Mouse (Mus musculus) lung, embryonic 15.5 days (tissue): ENCODE measurements around the gene Esrrg. TPM values are rescaled to one million over a fixed set of nuclear protein-coding genes. Genes with fewer than 3 reads are reported as not detected.

ENCODE experiments used
- ATAC-seq: fragments of 200-750 bp; cut with Nextera tagmentation; 2 replicates; pipeline ENCODE4 v1.8.0; 2017; ENCODE audit warnings: moderate number of reproducible peaks, borderline replicate concordance; ENCODE audit not compliant: low FRiP score, low TSS enrichment; ENCODE audit errors: extremely low read depth
- H3K27ac ChIP-seq: fragments of 300-500 bp; sonication (generic); 2 replicates; pipeline ENCODE4 v1.5.1; 2015; ENCODE audit warnings: moderate library complexity, mild to moderate bottlenecking, inconsistent platforms
- H3K27me3 ChIP-seq: fragments of 300-500 bp; sonication (generic); 2 replicates; pipeline ENCODE4 v1.6.1; 2015; ENCODE audit warnings: inconsistent platforms
- H3K36me3 ChIP-seq: fragments of 300-500 bp; sonication (generic); 2 replicates; pipeline ENCODE4 v1.6.1; 2015; ENCODE audit warnings: inconsistent platforms
- H3K4me1 ChIP-seq: fragments of 300-500 bp; sonication (generic); 2 replicates; pipeline ENCODE4 v1.6.1; 2015; ENCODE audit warnings: inconsistent platforms
- H3K4me2 ChIP-seq: fragments of 300-500 bp; sonication (generic); 2 replicates; pipeline ENCODE4 v1.6.1; 2015; ENCODE audit warnings: inconsistent platforms, mild to moderate bottlenecking, moderate library complexity
- H3K4me3 ChIP-seq: fragments of 300-500 bp; sonication (generic); 2 replicates; pipeline ENCODE4 v1.5.1; 2015; ENCODE audit warnings: mild to moderate bottlenecking, inconsistent platforms
- H3K9ac ChIP-seq: fragments of 300-500 bp; sonication (generic); 2 replicates; pipeline ENCODE4 v1.6.1; 2015; ENCODE audit warnings: inconsistent platforms
- H3K9me3 ChIP-seq: fragments of 300-500 bp; sonication (generic); 2 replicates; pipeline ENCODE4 v1.6.1; 2016; ENCODE audit warnings: inconsistent platforms
- WGBS: fragments of 180-500 bp; shearing (Covaris S2); methylation state at CpG from one replicate; pipeline ENCODE4 v1.1.7; 2015; 5-methylcytosine and 5-hydroxymethylcytosine counted together
- polyA plus RNA-seq: library from polyadenylated mRNA; unstranded; fragments of >200 nt; fragmentation: Nextera tagmentation; extraction: Ambion mirVana; gene quantifications from 2 replicates; pipeline ENCODE4 v1.2.1, GENCODE M21; 2015

Gene Esrrg
- polyA plus RNA-seq, 1 experiment from 2014 or later, result 2.1 TPM

DNA sequence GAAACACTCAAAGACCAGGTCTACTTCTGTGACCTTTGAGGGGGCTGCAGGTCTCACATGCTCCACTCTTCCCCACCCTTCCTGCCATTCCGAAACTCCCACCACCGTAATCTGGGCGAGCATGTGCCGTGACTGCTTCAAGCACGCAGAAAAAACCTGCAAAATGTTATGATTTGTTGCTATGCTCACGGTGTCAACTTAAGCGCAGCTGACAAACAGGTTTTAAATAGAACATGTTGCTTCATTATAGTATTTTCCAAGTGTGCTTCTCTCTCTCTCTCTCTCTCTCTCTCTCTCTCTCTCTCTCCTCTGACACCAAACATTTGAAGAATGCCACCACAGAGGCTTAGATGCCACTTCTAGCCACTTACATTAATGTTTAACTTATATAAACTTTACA is 330.1 kb downstream of the Esrrg start:
- Histone ChIP-seq H3K27ac (no peak overlapping the region), H3K9ac (no peak overlapping the region), H3K4me3 (no peak overlapping the region), H3K36me3 (no peaks in the 10 kb centered on the region), H3K9me3 (no peaks in the 10 kb centered on the region), H3K4me2 (no peak overlapping the region), H3K4me1 (peaks cover 12% of the 10 kb centered on the region), H3K27me3 (no peaks in the 10 kb centered on the region)
- 55% methylated on average over 7 of the region's 7 CpGs for WGBS
- no peak for ATAC-seq

DNA sequence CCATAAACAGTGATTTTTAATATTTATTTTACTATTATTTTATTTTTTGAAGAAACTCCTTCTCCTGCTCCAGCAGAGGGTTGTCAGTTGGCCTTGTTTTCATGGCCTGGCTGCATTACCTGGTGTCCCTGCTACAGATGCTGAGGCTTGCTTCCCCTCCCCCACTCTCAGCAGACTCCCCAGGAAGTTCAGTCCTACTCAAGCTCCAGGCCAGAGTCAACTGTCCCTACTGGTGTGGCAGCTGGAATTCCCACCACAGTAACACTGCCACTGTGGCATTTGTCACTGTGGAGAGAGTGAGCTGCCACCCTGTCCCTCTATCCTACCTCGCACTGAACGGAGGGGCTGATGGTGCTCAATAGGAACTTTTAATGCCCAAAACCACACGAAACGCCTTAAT is 330.5 kb downstream of the Esrrg start:
- Histone ChIP-seq H3K9ac (no peak overlapping the region), H3K4me3 (no peak overlapping the region), H3K27ac (no peak overlapping the region), H3K4me2 (no peak overlapping the region), H3K9me3 (no peaks in the 10 kb centered on the region), H3K4me1 (peaks cover 12% of the 10 kb centered on the region), H3K27me3 (no peaks in the 10 kb centered on the region), H3K36me3 (no peaks in the 10 kb centered on the region)
- WGBS, result 41% methylated on average over 4 of the region's 4 CpGs
- ATAC-seq, result no peak

DNA sequence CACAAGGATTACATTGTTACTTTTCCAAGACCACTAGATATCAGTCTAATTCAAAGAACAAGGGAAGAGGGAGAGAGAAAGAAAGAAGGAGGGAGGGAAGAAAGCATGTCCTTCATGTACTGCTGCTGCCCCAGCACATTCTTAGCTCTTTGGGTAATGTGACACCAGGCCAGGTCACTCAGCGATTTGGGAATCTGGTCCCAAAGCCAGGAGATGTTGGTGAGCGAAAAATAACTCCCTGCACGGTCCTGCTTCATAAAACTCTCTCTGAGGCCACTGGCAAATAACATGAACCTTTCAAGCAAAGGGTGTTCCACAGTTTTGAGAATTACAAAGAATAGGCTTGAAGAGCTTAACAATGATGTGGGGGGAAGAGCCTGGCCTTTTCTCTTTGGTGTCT is 342.9 kb downstream of the Esrrg start:
- H3K36me3 ChIP-seq, result no peaks in the 10 kb centered on the region
- H3K27ac ChIP-seq, result no peak overlapping the region
- WGBS, result 46% methylated on average over 3 of the region's 3 CpGs
- no peak overlapping the region for H3K9ac ChIP-seq
- no peaks in the 10 kb centered on the region for H3K9me3 ChIP-seq
- no peaks in the 10 kb centered on the region for H3K4me1 ChIP-seq
- ATAC-seq, result no peak
- H3K27me3 ChIP-seq, result no peaks in the 10 kb centered on the region
- no peak overlapping the region for H3K4me2 ChIP-seq
- no peak overlapping the region for H3K4me3 ChIP-seq

DNA sequence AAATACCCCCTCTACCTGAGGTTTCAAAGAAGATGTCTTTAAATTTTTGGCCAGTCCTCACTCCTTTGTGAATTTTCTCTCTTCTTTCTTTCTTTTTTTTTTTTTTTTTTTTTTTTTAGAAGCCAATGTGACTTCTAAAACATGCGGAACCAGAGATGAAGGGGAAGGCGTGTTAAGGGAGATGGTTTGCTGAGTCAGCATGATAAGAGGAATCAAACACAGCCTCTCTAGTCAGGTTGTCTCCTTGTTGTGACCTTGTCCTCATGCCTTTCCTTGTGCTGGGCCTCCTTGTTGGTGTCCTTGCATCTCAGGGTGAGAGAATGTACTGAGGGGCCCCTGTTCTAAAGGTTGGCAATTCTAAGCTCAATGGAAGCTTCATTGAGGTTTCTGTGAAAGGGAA is 348.1 kb downstream of the Esrrg start:
- no peak for ATAC-seq
- H3K9ac ChIP-seq, result no peak overlapping the region
- WGBS, result 83% methylated on average over 2 of the region's 2 CpGs
- no peaks in the 10 kb centered on the region for H3K36me3 ChIP-seq
- no peaks in the 10 kb centered on the region for H3K9me3 ChIP-seq
- no peak overlapping the region for H3K4me2 ChIP-seq
- H3K4me3 ChIP-seq, result no peak overlapping the region
- H3K4me1 ChIP-seq, result no peaks in the 10 kb centered on the region
- no peak overlapping the region for H3K27ac ChIP-seq
- H3K27me3 ChIP-seq, result no peaks in the 10 kb centered on the region

DNA sequence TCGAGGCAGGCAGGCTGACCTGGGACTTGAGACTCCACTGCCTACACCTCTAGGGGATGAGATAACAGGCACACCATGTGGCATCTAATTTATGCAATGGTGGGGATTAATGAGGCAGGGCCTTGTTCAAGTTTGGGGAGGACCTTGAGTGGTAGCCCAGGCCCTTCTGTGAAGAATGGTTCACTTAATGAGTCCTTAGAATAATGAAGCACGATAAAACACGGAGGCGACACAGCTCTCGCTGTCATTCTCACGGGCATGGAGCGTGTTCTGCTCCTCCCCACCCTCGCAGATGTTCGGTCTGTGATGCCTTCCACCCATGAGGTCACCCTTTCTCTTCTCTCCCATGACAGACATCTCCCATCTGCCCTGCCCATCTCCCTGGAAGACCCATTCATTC is 350.6 kb downstream of the Esrrg start:
- Histone ChIP-seq H3K27ac (no peak overlapping the region), H3K4me1 (no peaks in the 10 kb centered on the region), H3K27me3 (no peaks in the 10 kb centered on the region), H3K9me3 (no peaks in the 10 kb centered on the region), H3K4me2 (no peak overlapping the region), H3K9ac (no peak overlapping the region), H3K36me3 (no peaks in the 10 kb centered on the region), H3K4me3 (no peak overlapping the region)
- 75% methylated on average over 9 of the region's 9 CpGs for WGBS
- no peak for ATAC-seq

DNA sequence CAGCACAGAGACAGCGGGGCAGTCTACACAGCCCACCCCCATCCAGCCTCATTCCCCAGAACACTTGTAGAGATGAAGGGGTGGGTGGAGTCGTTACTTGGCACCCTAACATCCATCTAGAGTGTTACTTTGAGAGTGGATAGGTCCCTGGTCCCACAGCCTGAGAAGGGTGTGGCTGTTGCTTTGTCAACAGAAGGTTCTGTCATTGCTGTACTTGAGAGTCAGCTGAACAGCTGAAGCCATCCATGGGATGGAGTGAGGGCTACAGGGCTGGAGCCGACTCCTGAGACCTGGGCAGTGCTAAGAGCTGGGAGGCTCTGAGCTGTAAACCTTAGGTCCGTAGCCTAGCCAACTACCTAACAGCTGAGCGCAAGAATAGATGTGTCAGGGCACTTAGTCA is 352.9 kb downstream of the Esrrg start:
- H3K27me3 ChIP-seq, result no peaks in the 10 kb centered on the region

DNA sequence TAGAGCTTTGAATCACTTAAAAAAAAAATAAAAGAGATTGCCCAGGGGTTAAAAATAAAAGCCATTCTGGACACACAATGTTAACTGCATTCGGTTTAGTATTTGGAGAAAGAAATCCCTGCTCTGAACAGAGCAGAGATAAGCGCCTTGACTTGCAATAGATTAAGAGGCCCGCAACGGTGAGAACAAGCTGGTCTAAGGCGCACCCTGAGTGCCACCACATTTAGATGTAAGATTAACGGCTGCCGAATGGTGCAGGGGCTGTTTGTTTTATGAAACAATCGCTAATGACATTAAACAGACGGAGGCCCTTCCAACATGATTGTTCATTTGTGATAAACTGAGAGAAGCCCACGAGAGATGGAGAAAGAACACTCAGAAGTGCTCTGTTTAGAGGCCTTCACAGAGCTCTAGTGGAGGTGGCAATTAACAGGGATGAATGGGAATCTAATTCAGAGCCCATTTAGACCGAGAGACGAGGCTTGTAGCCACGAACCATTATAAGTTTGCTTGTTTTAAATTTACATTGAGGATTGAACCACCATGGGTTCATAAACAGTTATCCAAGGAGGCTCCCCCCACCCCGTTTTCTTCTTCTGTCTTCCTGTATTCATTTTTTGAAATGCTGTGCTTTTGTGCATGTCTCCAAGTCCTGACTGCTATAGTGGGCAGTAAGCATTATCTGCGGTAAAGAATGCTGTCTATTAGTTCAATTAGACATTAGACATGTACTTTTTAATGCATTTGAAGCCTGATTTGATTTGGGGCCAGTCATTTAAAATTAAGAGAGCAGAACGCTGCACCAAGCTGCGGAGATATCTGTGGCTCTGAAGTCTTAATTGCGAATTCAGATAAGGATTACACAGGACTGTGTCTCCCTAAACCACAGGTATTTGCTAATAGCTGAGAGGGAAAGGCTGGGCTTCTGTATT is 356.5 kb downstream of the Esrrg start:
- no peak for ATAC-seq
- H3K4me3 ChIP-seq, result no peak overlapping the region
- 33% methylated on average over 18 of the region's 18 CpGs for WGBS

More for the DNA sequence above, 352.9 kb downstream of the Esrrg start:
- H3K4me1 ChIP-seq, result no peaks in the 10 kb centered on the region
- no peak overlapping the region for H3K9ac ChIP-seq
- peak; percentile 55; the same call in 1 of the 2 replicates for ATAC-seq
- no peaks in the 10 kb centered on the region for H3K36me3 ChIP-seq
- H3K4me2 ChIP-seq, result no peak overlapping the region
- WGBS, result 57% methylated on average over 5 of the region's 5 CpGs
- no peak overlapping the region for H3K4me3 ChIP-seq
- H3K9me3 ChIP-seq, result no peaks in the 10 kb centered on the region
- no peak overlapping the region for H3K27ac ChIP-seq

DNA sequence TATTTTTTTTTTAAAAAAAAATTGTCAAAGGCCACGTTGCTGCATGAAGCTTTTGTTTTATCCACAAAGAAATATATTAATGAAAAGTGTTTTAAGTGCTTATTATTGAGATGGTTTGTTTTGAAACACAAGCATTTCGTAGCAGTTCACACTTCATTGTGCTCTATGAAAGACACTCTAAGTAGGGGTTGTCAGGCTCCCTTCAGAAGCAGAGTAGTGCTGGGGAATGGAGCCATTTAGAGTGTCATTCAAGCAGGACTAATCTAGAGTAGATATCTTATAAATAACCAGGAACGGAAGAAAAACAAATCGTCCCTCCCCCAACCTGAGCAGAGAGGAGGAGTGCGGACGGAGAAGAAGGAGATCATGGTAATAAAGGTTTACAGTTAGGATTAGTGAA is 357.3 kb downstream of the Esrrg start:
- H3K4me2 ChIP-seq, result no peak overlapping the region
- no peaks in the 10 kb centered on the region for H3K36me3 ChIP-seq
- H3K27me3 ChIP-seq, result no peaks in the 10 kb centered on the region
- no peak overlapping the region for H3K9ac ChIP-seq
- ATAC-seq, result no peak
- whole genome bisulfite sequencing, result 42% methylated on average over 6 of the region's 6 CpGs
- no peak overlapping the region for H3K27ac ChIP-seq
- H3K4me1 ChIP-seq, result no peaks in the 10 kb centered on the region
- no peaks in the 10 kb centered on the region for H3K9me3 ChIP-seq
- H3K4me3 ChIP-seq, result no peak overlapping the region

More for the DNA sequence above, 356.5 kb downstream of the Esrrg start:
- Histone ChIP-seq H3K4me1 (no peaks in the 10 kb centered on the region), H3K9ac (no peak overlapping the region), H3K27me3 (no peaks in the 10 kb centered on the region), H3K36me3 (no peaks in the 10 kb centered on the region), H3K27ac (no peak overlapping the region), H3K4me2 (no peak overlapping the region), H3K9me3 (no peaks in the 10 kb centered on the region)

DNA sequence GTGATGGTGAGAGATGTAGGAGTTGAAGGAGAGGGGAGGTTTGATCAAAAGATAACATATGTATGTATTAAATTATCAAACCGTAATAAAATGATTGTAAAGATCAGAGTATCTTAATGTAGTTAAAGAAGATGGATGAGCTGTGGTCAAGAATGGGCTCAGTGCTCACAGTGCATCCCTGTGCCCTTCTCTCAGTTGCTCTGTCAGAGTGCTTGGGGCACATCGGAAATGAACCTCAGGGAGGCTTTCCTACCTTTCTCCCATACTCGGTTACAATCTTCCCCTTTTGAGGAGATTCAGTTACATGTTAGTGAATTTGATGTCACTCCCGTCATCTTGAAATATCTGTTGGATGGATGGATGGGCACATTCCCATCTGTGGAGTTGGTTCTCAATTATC is 359.8 kb downstream of the Esrrg start:
- 78% methylated on average over 4 of the region's 4 CpGs for WGBS
- H3K27ac ChIP-seq, result no peak overlapping the region
- H3K9me3 ChIP-seq, result no peaks in the 10 kb centered on the region
- no peak overlapping the region for H3K4me3 ChIP-seq
- no peaks in the 10 kb centered on the region for H3K36me3 ChIP-seq
- H3K9ac ChIP-seq, result no peak overlapping the region
- no peak overlapping the region for H3K4me2 ChIP-seq
- H3K27me3 ChIP-seq, result no peaks in the 10 kb centered on the region
- H3K4me1 ChIP-seq, result no peaks in the 10 kb centered on the region
- no peak for ATAC-seq

DNA sequence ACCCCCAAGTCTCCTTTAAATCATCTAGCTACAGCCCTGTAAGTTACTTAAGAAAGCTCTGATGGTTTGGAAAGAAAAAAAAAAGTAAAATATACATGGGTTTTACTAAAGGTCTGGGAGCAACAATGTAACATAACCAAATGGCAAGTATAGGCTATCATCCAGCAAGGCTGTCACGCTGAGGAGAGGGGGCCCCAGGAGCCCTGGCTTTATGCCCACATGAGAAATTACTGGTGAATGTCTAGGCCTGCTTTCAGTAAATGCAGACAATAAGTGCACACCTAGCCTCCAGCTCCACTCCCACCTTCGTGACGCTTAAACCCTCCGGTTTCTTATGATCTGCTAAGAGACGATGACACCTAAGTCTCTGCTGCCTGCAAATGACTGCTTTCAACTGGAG is 360.9 kb downstream of the Esrrg start:
- WGBS, result 80% methylated on average over 5 of the region's 5 CpGs
- no peak overlapping the region for H3K4me2 ChIP-seq
- no peaks in the 10 kb centered on the region for H3K27me3 ChIP-seq
- no peak overlapping the region for H3K4me3 ChIP-seq
- H3K4me1 ChIP-seq, result no peaks in the 10 kb centered on the region
- no peaks in the 10 kb centered on the region for H3K36me3 ChIP-seq
- no peak overlapping the region for H3K9ac ChIP-seq
- H3K27ac ChIP-seq, result no peak overlapping the region
- ATAC-seq, result no peak
- no peaks in the 10 kb centered on the region for H3K9me3 ChIP-seq

DNA sequence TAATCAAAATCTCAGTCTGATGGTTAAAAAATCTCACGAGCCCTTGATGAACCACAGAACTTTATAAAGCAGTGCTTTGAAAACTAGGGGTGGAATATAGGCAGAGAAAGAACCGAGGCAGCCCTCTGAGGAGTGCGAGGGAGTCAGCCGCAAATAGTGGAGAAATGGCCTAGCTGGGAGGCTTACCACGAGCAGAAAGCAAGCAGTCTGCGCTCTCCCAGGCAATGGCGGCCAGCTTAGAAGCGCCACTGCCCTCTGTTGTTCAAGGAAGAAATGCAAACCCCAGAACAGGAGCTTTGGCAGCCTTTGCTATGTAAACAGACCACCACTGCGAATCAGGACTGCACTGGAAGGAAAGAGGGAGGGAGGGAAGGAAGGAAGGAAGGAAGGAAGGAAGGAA is 365.8 kb downstream of the Esrrg start:
- Histone ChIP-seq H3K4me2 (no peak overlapping the region), H3K36me3 (no peaks in the 10 kb centered on the region), H3K9me3 (no peaks in the 10 kb centered on the region), H3K27me3 (no peaks in the 10 kb centered on the region), H3K4me1 (no peaks in the 10 kb centered on the region), H3K27ac (no peak overlapping the region), H3K4me3 (no peak overlapping the region), H3K9ac (no peak overlapping the region)
- ATAC-seq, result peak; percentile 49; the same call in 1 of the 2 replicates
- 6% methylated on average over 9 of the region's 9 CpGs for WGBS

DNA sequence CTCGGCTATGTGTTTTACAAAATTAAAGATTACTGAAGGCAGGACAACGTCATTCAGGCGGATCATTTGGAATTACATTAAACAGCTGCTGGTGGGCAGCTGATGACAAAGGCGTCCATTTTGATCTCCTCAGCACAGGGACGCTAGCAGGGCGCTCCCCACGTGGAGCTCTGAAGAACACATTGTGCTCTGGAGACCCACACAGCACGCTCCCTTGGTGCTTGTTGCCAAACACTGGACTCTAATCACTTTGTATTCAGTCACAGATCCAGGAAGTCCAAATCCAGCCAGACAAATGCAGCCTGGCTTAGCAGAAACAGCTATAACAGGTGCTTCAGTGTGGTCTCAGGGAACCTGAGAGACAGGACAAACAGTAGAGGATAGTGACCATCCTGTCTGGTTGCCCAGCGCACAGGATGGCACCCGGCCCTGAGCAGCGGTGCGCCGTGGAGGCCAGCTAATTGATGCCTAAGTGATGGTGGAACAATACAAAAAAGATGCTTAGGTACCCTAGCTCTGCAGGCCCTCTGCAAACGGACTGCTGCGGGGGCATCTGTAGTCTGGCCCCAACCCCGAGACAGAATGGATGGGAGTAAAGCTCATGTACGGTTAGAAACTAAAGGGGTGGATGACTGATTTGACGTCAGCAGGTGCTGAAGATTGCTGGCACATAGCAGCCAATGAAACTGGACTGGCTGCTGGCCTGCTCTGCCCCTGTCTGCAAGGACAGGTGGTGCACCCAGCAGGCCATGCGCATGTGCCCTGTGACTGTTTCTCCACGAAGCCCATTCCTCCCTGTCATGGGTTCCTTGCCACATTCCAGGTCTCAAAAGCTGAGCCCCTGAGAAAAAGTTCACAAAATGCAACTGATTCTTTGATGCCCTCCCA is 367.1 kb downstream of the Esrrg start:
- no peak overlapping the region for H3K4me3 ChIP-seq
- H3K27me3 ChIP-seq, result no peaks in the 10 kb centered on the region
- no peaks in the 10 kb centered on the region for H3K9me3 ChIP-seq
- H3K36me3 ChIP-seq, result no peaks in the 10 kb centered on the region
- no peak overlapping the region for H3K27ac ChIP-seq
- WGBS, result 81% methylated on average over 20 of the region's 20 CpGs
- H3K4me1 ChIP-seq, result no peaks in the 10 kb centered on the region
- H3K9ac ChIP-seq, result no peak overlapping the region
- ATAC-seq, result no peak
- H3K4me2 ChIP-seq, result no peak overlapping the region
